Mouse (Mus musculus) olfactory bulb, adult 2 months (tissue): ENCODE results near the gene Ksr2.

Source experiments
- CTCF ChIP-seq: fragments of 200-500 bp; IDR thresholded peaks from 2 replicates; pipeline ENCODE4 v1.5.1; 2012; ENCODE audit warnings: low read depth, mild to moderate bottlenecking, low read length, moderate library complexity; ENCODE audit not compliant: insufficient read depth
- POLR2A ChIP-seq: fragments of 200-500 bp; IDR thresholded peaks from 2 replicates; pipeline ENCODE4 v1.6.1; 2012; ENCODE audit warnings: mild to moderate bottlenecking, low read depth, low read length, moderate library complexity; ENCODE audit not compliant: insufficient read depth

GRCm38 (mm10) chr5:117415011-117415912, 1.5 kb downstream of the Ksr2 start:
- TF ChIP-seq CTCF (no peak), POLR2A (no peak)
